Mouse (Mus musculus) adrenal gland, postnatal 0 days (tissue): ENCODE measurements around the gene Mst1. TPM values are rescaled to one million over a fixed set of nuclear protein-coding genes. Genes with fewer than 3 reads are reported as not detected.

Experiments used
- microRNA-seq: library from miRNA; unstranded; fragments of <30 nt; microRNA quantifications from one replicate; pipeline ENCODE4, GENCODE M21; 2016; ENCODE audit warnings: borderline replicate concordance; ENCODE audit not compliant: insufficient number of aligned reads
- polyA plus RNA-seq: library from polyadenylated mRNA; unstranded; fragments of >200 nt; fragmentation: Nextera tagmentation; extraction: Ambion mirVana; gene quantifications from 2 replicates; pipeline ENCODE4 v1.2.1, GENCODE M21; 2015

Mst1 gene
- polyA plus RNA-seq = 2.1 and 2.7 TPM in 2 replicates

DNA sequence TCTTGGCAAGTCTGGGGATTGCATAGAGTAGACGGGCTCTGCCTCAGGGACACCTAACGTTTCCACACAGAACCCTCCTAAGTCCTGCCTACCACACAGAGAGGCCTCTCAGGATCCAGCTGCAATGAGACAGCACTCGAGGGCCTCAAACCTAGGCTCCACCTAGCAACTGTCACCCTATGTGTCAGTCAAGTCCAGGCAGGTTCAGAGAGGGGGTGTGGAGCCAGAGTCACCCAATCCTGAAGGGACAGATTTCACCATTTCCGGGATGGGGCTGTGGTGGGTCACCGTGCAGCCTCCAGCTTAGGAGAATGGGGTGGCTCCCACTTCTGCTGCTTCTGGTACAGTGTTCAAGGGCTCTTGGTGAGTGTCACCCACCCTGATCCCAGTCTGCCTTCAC is at the start of gene Mst1:
Gene Mst1 (plus strand): TSS at position 269 of the 400 bp plus-strand sequence.

DNA sequence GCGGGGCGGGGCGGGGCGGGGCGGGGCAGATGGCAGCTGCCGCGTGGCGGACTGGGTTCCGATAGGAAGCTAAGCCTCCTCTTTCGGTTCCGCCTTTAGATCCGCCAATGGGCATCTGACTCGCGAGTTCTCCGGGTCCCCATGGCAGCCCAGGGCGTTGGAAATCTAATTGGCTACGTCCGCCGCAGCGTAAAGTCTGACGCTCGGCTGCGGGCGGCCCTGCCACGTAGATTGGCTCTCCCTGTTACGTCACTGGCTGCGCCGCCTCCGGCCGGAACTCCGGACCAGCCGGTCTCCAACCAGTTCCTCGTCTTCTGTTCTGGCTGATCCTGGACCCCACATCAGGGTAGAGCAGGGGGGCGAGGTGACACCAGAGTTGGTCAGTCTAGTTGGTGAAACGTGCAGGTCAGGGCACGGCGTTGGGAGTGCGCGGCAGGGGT is 31.2 kb upstream of the Mst1 start, which contains the start of gene Gmppb:
Gene Gmppb (plus strand): TSS at position 227 of the 440 bp plus-strand sequence.

GRCm38 (mm10) chr9:108052885-108053664 is 27.2 kb upstream of the Mst1 start, which contains the start of gene Amigo3:
Gene Amigo3 (plus strand): TSS chr9:108053159.

GRCm38 (mm10) chr9:108082988-108083431 is 2.8 kb downstream of the Mst1 start, which contains the start of gene Rnf123:
Gene Rnf123 (minus strand): TSS chr9:108083346.

DNA sequence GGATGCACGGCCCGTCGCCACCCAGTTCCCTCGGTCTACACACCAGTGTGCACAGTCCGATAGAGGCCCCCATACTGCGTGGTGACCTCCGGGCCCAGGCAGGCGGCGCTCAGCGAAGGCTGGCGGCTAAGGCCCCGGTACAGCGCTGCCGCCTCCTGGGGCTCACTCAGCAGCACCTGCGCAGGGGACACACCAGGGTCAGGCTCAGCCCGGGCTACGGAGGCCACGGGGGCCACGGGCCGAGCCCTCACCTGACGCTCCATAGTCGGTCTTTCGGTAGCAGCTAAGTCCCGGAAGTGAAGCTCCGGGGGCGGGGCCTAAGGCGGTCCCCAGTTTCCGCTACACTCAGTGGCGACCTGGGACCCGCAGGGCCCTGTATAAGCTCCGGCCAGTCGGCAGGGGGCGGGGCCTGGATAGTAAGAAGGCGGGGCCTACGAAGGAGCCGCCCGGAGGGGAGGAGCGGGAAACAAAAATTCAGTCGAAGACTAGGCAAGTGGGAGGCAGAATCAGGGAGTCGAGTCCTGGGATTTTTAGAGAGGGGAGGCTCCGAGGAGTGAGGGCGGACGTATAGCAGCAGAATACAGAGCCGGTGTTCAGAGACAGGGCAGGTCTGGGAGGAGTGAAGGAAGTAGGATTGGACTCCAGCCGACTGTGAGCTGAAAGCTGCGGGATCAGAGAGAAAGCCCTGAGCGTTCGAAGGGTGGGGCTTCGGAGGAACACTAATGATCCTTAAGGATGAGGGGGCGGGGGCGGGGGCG is 14.1 kb downstream of the Mst1 start, which contains the start of gene Apeh:
Gene Apeh (minus strand): TSS at position 423 of the 758 bp plus-strand sequence.

Small RNAs within 50 kb of the gene (microRNA-seq; reads per million reads assigned to microRNA genes)
- gene Gm47303 = not detected
- not detected for gene Mir7088

Other genes starting within 250 kb of the Mst1 start
- 25.9 and 43.6 TPM in 2 replicates for gene Rbm6, start 207.2 kb upstream of the Mst1 start, polyA plus RNA-seq
- 10.5 and 11.8 TPM in 2 replicates for gene Mon1a, start 192.3 kb upstream of the Mst1 start, polyA plus RNA-seq
- gene Mst1r, start 173.6 kb upstream of the Mst1 start, polyA plus RNA-seq = 5.1 and 5.4 TPM in 2 replicates
- not detected in 2 replicates for gene Actl11, start 152.0 kb upstream of the Mst1 start, polyA plus RNA-seq
- 3.1 and 4.4 TPM in 2 replicates for gene Camkv, start 144.8 kb upstream of the Mst1 start, polyA plus RNA-seq
- 10.0 and 11.1 TPM in 2 replicates for gene Traip, start 130.3 kb upstream of the Mst1 start, polyA plus RNA-seq
- gene Uba7, start 104.9 kb upstream of the Mst1 start, polyA plus RNA-seq = 30.4 and 55.9 TPM in 2 replicates
- gene Gm20661, start 97.4 kb upstream of the Mst1 start, polyA plus RNA-seq = 0.66 and 0.84 TPM in 2 replicates
- 36.0 and 45.0 TPM in 2 replicates for gene Inka1, start 94.6 kb upstream of the Mst1 start, polyA plus RNA-seq
- gene Cdhr4, start 87.9 kb upstream of the Mst1 start, polyA plus RNA-seq = 1.8 and 2.6 TPM in 2 replicates
- 0.73 TPM in 1 of 2 replicates, not detected in the other for gene Gm20662, start 84.1 kb upstream of the Mst1 start, polyA plus RNA-seq
- 45.9 and 52.5 TPM in 2 replicates for gene Ip6k1, start 77.9 kb upstream of the Mst1 start, polyA plus RNA-seq
- gene Gmppb, start 31.2 kb upstream of the Mst1 start, polyA plus RNA-seq = 17.3 and 23.9 TPM in 2 replicates
- gene Amigo3, start 27.3 kb upstream of the Mst1 start, polyA plus RNA-seq = 1.7 and 2.4 TPM in 2 replicates
- 16.6 and 22.3 TPM in 2 replicates for gene Rnf123, start 2.9 kb downstream of the Mst1 start, polyA plus RNA-seq
- 43.5 and 58.7 TPM in 2 replicates for gene Apeh, start 14.2 kb downstream of the Mst1 start, polyA plus RNA-seq
- 0.76 and 1.3 TPM in 2 replicates for gene Bsn, start 109.9 kb downstream of the Mst1 start, polyA plus RNA-seq
- 72.2 and 83.2 TPM in 2 replicates for gene Dag1, start 183.5 kb downstream of the Mst1 start, polyA plus RNA-seq
- gene Nicn1, start 210.0 kb downstream of the Mst1 start, polyA plus RNA-seq = 33.2 and 37.4 TPM in 2 replicates
- 6.1 and 6.2 TPM in 2 replicates for gene Amt, start 216.4 kb downstream of the Mst1 start, polyA plus RNA-seq
- gene Rhoa, start 225.7 kb downstream of the Mst1 start, polyA plus RNA-seq = 326 and 429 TPM in 2 replicates
- gene Tcta, start 225.7 kb downstream of the Mst1 start, polyA plus RNA-seq = 62.1 and 73.8 TPM in 2 replicates